Mouse (Mus musculus): ENCODE data around the gene Adamts5.

The Adamts5 gene

DNA sequence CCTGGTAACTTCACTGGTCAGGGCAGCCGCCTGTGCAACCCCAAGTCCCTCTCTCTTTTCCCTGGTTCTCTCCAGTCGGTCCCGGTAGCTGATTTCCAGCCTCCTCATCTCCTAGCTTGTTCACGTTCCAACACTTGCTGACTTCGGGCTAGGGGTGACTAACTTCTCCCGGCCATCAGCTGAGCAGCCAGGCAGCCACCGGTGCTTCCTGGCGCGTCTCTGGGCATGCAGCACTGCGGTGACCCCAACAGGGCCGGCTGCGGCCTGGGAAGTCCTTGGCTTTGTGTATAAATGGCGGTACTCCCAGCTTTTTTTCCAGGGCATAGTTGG is at the start of gene Adamts5:
Gene Adamts5, minus strand, starts transcription at position 248 of the 330 bp plus-strand sequence.
- DNase-seq (ENCODE audit: low spot score), result no peak

DNA sequence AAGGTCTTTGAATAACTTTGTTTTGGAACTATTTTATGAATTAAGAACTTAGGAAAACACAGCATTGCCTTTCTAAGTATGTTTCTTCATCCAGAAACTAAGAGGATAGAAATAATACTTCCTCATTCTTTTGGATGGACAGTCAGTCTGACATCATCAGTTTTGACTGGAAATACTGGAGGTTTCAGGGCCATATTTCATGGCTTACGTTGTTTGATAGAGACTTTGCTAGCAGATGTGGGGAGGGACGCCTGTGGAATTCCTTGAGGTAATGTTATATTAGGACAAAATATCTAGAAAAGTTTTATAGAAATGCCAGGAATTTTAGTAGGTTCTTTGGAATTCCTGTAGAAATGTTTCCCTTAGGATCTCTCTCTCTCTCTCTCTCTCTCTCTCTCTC is 48.7 kb upstream of the Adamts5 start:
- DNase-seq (ENCODE audit: low spot score), result no peak

DNA sequence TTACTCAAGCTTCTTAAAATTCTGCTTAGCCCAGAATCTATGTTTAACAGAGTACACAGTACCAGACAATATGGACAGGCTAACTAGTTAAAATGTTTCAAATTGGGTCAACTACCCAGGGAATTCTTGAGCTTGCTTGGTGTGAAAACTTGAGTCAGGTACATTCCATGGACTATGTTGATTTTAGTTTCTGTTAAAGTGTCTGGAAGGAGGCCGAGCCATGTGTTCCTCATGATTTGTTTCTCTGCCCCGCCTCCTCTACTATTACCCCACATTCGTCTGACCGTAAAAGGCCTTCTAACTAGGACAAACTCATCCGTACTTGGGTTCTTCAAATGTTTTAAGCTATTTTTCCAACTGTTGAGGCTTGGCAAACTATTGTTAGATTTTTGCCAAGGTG is 24.4 kb upstream of the Adamts5 start:
- no peak for DNase-seq (ENCODE audit: low spot score)

DNA sequence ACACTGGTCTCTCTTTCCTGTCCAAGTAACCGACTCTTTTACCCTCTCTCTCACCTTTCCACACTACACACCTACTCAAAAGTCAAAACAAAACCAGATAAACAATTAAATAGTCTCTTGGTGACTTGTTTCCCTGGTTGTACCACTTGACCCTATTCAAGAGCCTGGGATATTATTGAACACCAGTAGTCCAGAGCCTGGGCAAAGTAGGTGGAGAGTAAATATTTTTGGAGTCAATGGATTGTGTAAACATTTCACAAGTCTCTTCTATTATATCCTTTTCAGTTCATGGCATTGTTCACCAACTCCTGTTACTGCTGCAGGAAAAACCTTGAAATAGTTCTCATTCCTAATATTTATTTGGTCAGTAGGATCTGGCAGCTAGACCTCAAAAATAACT is 20.8 kb upstream of the Adamts5 start:
- no peak for DNase-seq (ENCODE audit: low spot score)

DNA sequence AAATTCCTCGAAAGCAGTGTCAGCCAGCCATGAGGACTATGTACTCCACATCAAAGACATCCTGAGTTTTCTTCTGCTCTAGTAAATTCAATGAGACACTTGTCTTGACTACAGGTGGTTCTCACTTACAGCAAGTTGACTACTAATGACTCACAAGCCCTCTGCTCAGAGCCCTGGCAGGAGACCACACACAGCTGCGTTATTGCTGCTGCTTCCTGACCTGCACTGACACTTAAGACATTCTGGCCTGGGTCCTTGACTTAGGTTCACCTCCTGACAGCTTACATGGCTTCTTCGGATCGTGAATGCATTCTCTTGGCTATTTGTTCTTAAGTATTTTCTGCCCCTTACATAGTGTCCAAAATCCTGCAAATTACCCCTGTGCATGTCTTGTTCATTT is 18.5 kb upstream of the Adamts5 start:
- DNase-seq (ENCODE audit: low spot score), result no peak

DNA sequence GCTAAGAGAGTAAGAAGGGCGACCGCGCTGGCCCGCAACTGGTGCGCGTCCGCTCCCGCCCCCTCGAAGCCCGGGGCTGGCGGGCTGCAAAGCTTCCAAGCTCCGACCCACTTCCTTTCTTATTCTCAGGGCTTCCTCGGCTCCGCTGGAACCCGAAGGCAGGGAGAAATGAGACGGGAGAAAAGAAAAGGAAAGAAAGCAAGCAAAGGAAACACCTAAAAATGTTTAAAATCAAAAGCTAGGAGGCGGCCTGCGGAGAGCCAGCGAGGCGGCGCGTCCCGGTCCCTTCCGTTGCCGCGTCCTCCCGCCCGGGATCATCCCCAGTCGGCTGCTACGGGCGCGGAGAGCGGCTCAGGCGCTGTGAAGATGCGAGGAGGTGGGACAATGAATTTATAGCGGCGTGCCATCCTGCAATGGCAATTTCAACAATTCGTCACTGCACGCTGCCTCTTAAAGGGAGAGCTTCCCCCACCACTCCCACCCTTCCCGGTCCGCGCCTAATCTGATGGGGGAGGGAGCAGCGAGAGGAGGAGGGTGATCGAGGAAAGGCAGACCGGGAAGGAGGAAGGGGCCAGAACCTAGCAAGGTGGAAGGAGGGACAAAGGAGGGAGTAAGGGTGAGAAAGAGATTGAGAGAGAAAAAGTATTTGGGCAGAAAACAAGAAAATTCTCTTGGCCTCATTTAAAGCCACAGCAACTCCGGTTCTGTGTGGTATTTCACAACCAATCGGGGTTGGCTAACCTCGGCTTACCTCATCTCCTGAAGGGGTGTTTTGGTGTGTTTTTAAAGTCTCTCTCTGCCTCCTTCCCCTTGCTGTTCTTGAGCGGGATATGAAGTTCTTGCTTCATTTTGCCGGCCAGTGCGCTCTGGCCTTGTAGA is 687 bp downstream of the Adamts5 start:
- no peak for DNase-seq (ENCODE audit: low spot score)

DNA sequence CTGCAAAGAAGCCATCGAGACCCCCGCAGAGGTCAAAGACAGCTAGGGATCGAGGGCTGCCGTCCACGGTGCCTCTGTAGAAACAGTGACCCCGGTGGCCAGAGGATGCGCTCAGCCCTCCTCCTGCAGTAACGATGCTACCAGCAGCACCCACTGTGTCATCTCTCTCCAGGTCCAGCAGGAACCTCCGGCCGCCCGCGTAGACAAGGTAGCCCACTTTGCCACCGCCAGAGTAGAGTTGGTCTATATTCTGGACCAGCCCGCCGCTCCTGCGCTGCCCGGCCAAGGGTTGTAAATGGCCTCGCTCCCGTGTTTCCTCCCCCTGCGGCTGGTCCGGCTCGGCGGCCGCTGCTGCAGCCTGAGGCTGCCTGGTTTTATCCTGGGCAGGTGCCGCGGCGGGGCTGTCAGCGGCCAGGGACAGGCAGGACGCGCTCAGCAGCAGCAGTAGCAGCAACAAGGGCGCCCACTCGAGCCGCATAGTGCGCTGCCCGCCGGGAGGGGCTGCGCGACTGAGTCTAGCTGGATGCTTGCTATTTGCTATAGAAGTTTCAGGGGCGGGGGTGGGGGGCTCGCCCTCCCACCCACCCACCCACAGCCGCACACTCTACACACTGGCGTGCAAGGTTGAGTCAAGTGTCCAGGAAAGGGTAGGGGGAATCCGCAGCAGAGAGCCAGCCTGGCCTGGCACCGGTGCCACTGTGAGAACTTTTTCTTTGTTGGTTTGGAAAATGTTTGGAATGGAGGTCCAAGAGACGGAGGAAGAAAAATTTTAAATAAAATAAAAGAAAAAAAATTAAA is 1.6 kb downstream of the Adamts5 start:
- no peak for DNase-seq (ENCODE audit: low spot score)

DNA sequence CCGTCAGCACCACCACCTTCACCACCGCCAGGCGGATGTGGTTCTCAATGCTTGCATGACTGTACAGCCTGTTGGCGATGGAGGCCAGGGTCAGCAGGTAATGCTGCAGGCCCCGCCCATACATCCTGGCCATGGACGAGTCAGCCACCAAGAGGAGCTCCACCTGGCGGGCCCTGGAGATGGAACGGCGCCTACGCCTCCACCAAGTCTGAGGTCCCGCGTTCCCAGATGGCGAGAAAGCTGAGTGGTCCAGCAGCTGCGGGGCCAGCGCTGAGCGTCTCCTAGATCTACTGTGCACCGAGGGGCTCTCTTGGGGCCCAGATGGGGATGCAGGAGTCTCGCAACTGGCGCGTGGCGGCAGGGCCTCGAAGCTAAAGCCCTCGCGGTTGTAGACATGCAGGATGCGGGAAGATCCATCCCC is 2.3 kb downstream of the Adamts5 start:
- DNase-seq (ENCODE audit: low spot score), result no peak

DNA sequence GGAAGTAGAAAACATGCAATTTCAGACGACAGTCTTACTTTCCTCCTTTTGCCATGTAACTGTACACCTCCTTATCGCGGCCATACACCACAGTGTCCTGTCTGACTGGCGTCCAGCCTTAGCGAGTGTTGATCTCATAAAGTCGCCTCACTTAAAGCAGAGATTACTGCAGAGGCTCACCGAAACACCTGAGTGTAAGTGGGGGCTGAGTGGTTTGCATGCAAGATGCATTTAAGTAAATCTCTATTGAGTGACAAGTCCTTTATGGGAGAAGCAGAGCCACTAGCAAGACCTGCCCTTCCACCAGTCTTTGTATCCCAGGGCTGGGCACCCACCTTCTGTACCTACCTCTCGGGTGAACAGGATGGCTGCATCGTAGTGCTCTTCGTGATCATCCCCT is 2.8 kb downstream of the Adamts5 start:
- DNase-seq (ENCODE audit: low spot score), result no peak

DNA sequence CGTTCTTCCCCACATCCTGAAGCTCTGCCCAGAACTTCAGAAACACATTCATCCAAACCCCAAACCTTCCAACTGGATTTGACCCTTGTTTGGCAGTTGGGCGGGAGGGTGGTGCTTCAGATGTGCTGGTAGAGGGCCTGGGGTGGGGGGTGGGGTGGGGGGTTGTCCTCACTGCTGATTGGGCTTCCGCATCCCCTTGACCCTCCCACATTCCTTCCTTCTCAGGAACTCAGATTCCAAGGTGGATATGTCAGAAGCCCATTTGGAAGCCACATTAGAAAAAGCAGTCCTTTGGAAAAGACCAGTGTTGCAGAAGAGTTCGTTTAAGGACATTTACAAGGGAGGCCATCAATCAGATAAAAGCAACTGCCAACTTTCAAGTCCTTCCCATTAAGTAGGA is 3.2 kb downstream of the Adamts5 start:
- no peak for DNase-seq (ENCODE audit: low spot score)

DNA sequence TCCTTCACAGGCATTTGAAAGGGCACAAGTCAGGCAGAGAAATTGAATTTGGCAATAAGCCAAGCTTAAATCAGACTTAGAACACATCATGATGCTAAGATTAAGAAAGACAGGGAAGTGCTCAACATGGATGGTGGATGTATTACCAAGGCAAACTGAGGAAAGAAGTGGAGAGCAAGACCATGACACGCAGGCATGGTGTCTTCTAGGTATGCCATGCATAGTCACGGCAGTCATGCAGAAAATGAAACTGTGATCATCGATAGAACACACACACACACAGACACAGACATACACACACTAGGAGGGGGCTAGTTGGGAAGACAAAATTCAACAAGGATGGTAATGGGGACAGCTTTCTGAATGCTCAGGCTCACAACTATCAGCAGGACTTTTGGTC is 3.8 kb downstream of the Adamts5 start:
- no peak for DNase-seq (ENCODE audit: low spot score)

DNA sequence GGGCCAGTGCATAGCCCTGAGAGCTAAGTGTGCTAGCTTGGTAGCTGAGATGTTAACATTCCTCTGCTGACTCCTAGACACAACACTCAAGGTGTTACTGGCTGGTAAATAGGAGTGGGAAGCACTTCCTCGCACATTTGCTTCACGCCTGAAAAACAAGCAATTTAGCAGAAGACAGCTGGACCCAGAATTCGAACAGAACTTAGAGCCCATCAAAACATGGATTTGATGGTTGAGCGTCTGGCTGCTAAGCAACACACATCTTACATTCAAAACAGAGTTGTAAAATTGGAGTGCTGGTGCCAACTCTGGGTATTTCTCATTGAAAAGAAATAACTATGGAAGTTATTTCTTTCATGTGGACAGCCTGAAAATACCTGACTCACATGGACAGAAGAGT is 5.7 kb downstream of the Adamts5 start:
- DNase-seq (ENCODE audit: low spot score), result no peak

DNA sequence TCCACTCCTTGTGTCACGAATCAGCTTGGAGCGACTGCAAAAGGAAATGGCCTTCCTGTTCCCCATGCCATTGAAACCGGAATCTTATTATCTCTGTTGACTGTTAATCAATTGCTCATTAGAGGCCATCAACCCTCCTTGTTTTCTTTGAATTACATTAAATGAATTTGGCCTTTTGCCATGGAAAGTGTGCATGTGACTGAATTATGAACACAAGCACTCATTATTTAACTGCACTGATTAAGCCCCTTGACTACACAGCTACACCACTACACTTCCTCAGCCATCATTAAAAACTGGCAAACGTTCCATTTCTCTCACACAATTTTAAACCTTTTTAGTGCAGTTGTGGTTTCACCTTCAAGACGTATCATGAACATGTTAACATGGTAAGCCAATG is 11.8 kb downstream of the Adamts5 start:
- no peak for DNase-seq (ENCODE audit: low spot score)

DNA sequence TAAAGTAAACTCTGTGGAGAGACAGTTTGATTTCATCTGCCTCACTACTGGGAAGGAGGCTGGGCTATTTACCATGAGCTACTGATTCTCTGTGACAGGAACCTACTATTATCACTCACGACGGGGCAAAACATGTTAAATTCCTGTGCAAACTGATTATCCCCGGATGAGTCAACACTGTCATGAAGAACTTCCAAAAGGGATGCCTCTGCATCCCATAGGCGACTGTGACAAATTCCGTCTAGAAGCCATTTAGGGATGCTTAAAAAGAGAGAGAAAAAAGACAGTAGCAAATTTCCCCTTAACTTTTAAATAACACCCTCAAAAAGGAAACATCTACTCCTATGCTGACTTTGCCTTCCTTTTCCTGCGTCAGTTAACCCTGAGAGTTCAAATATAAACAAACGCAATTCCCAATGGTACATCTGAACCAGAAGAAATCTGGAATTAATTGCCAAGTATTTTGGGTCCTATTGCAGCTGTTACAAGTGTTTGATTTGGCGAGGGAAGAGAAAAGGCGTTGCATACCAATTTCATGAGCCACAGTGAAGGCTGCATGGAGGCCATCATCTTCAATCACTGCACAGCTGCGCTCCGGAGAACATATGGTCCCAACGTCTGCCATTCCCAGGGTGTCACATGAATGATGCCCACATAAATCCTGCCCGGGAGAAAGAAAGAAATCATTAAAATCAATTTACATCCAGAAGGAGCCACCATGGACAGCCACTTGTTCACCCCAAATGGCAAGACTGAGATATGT is 14.2 kb downstream of the Adamts5 start:
- DNase-seq (ENCODE audit: low spot score), result no peak

DNA sequence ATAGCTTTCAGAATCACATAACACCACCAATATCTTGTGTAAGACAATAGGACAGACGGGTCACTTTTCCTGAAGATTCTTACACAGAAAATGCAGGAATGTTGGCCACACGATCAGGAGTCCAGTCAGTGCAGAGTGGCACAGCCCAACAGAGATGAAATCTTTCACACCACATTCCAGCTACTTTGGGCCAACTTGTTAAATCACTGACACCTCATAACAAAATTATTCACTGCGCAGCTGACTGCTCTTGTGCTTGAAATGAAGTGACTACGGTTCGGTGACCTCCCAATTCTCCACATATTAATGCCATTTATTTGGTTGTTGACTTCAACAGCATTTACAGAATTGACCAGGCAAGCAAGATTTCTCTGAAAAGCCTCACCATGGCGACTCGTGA is 22.6 kb downstream of the Adamts5 start:
- no peak for DNase-seq (ENCODE audit: low spot score)

DNA sequence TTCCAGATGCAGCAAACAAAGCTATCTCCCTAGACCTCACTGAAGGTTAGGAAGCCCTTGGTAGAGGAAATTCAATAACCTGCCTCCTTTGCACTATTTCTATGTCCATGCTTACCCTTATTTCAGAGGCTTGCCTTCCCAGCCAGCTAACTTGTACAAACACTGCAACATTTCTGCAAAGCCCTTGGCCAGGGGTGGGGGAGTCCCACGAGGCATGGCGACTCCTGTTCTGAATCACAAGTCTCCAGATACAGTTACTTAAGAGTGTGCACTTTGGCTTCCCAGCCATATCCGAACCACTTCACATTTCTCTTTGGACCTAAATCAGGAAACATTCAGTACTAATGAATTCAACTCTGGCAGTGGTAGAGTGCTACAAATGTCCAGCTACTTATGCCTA is 27.5 kb downstream of the Adamts5 start:
- DNase-seq (ENCODE audit: low spot score), result no peak

DNA sequence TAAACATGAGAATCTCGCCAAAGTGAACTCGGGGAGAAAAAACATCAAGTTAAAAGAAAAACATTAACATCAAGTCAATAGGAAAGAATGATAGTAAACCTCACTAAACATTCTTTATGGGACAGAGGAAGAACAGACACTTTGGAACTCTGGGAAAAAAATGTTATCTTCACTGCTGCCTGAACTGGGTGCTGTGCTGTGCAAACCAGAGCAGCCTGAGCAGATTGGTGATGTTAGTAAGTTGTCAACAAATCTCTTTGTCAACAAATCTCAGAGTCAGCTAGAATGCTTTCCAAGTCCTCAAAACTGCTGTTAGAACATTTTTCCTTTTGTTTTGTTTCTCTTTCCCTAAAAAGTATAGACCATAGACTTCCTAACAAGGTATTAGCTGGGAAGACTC is 29.7 kb downstream of the Adamts5 start:
- no peak for DNase-seq (ENCODE audit: low spot score)

DNA sequence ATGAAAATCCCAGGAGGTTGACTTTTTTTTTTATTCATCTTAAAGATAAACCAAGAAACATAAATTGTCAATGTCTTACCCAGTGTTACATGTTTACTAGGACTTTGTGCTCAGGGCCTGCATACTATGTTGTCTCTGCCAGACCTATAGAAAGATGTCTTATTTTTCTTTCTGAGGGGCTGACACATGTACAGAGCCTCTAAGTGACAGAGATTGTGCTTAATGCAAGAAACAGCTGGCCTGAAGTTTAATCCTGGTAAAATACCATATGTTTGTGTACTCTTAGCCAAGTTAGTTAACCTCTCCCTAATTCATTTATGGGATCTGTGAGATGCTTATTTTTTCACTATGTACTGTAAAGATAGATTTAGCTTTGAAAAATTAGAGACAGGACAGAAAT is 30.4 kb downstream of the Adamts5 start:
- DNase-seq (ENCODE audit: low spot score), result no peak

DNA sequence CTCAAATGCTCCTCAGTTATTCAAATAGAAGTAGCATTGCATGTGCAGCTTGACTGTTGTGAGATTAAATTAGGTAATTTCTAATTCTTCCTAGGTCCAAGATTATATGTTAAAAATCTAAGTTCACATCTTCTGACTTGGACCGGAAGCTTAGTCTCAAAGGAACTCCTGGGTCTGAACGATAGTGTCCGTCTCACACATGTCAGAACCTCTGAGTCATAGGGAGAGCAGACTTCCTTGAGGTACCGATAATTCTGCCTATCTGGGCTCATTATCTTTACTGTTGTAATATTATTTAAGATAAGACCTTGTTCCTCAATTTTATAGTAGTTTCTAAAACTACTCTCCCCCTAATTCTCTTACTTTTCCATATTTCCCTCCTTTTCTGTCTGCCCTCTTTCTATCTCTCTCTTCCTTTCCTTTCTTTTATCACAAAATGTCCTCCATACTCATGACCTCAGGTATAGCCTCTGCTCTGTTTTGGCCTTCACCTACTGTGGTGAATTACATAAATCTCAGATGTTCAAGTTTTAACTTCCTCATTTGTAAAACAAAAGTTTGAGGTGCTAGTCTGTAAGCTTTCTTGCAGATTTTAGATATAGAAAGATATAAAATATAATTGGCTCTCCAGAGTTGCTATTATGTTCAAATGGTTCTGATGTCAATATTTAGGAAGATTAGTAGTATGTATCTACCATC is 36.8 kb downstream of the Adamts5 start:
- DNase-seq (ENCODE audit: low spot score), result no peak

DNA sequence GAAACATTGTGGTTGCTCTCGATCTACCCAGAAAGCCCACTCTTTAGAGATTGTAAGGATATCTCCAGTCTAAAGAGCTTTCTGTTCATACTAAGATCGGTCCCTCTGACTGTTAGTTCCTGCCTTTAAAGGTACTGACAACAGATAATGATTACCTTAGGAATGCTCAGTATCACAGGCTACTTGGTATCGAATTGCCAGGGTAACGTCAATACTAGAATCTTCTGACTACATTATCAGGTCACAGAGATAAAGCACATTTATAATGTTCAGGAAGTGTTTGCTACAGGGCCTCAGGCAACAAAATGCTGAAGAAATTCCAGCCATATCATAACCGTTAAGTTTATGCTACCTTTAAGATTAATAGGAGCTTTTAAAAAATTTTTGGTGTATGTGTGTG is 47.1 kb downstream of the Adamts5 start:
- no peak for DNase-seq (ENCODE audit: low spot score)

DNA sequence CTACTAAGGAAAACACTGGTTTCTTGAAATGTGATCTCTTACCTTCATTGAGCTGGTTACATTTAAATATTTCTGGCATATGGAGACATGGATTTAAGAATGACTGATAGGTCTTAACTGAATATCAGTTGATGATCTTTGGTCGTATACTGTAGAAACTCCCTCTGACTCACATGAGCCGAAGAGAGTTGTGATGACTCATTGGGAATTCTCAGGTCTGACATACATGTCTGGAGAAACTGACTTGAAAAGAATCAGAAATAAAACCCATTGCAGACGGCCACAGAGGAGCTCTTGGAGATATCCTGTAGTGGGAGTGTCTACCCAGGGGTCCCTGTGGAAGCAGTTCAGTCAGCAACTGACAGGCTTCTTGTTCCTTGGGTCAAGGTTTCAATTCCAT is 74.6 kb downstream of the Adamts5 start:
- no peak for DNase-seq (ENCODE audit: low spot score)

DNA sequence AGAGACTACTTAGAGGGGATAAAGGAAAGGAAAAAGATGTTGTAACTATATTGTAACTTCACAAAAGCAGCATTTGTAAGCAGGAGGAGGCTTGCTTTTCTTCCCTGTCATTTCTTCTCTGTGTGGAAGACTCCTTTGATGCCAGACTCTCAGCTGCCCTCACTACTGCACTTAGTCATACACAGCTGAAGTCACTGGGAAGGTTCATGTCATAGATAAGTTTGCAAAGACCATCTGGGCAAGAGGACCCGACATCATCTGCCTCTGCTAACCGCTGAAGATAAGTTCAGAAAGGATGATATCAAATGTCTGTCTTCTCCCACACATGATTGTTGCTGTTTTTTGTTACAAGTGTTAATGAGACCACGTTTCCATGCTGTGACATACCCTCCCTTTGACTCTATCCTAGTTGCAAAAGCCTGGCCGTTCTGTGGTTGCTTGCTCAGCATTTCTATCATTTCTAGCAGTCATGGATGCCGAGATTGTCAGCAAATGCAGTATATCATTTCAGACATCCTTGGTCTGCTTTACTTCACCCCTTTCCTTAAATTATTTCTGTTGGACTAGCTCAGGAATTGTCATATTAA is 79.2 kb downstream of the Adamts5 start:
- DNase-seq (ENCODE audit: low spot score), result no peak

All from T-cell, adult 2 months (primary cell).